Mouse (Mus musculus): ENCODE data around the gene Brinp2.

Brinp2 gene

DNA sequence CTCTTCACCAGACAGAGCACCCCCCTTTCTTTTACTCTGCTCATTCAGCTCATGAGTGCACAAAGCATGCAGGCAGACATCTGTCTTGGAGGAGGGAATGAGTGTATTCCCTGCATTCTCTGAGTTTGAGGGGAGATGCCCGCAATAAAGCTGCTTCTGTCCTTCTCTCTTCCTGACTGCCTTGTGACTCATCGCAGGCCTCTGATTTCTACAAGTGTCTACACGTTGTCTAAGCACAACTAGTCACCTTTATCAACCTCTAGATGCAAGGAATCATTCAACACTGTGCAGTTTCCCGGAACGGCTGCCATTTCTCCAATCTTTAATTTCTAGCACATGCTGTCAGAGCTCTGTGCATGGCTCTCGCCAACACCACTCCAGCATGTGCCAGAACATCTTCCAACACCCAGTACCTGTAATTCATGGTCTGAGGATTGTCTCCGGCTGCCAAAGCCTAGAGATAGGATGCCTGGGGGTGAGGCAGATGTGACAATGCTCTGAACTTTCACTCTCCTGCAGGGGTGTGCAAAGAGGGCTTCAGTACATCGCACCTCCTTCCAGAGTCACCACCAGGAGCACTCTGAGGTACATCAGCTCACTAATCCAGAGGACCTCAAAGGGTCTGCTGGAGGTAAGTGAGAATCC lies 59.7 kb downstream of the Brinp2 start:
- in situ Hi-C loops (cut with MboI; ENCODE audit: low sequenced_read_pairs), result no loop called here

DNA sequence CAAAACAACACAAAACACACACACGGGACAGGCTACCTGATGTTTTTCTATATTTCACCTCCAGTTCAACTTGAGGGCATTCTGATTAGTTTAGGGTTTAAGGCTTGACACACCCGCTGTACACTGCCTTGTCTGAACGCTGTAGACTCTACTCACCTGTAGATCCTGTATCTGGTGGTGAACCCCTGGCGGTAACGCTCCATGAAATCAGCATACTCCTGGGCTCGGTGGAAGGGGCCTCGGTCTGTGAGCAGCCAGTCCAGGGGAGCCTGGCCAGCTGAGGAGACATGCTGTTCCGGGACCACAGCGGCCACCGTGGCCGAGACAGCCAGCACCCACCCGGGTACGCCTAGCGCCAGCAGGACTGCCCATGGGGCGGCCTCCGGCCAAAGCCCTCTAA lies 60.9 kb downstream of the Brinp2 start:
- in situ Hi-C loops (cut with MboI; ENCODE audit: low sequenced_read_pairs), result no loop called here

- in situ Hi-C loops (cut with MboI; ENCODE audit: low sequenced_read_pairs), result no loop called here
These were observed 70.9 kb downstream of the Brinp2 start for GRCm38 (mm10) chr1:158285198-158285597.

GRCm38 (mm10) chr1:158283869-158284268 lies 72.3 kb downstream of the Brinp2 start:
- in situ Hi-C loops (cut with MboI; ENCODE audit: low sequenced_read_pairs), result no loop called here

- in situ Hi-C loops (cut with MboI; ENCODE audit: low sequenced_read_pairs), result no loop called here
These were observed 84.1 kb downstream of the Brinp2 start for GRCm38 (mm10) chr1:158272058-158272457.

GRCm38 (mm10) chr1:158267020-158267571 lies 89.0 kb downstream of the Brinp2 start:
- in situ Hi-C loops (cut with MboI; ENCODE audit: low sequenced_read_pairs), result no loop called here

DNA sequence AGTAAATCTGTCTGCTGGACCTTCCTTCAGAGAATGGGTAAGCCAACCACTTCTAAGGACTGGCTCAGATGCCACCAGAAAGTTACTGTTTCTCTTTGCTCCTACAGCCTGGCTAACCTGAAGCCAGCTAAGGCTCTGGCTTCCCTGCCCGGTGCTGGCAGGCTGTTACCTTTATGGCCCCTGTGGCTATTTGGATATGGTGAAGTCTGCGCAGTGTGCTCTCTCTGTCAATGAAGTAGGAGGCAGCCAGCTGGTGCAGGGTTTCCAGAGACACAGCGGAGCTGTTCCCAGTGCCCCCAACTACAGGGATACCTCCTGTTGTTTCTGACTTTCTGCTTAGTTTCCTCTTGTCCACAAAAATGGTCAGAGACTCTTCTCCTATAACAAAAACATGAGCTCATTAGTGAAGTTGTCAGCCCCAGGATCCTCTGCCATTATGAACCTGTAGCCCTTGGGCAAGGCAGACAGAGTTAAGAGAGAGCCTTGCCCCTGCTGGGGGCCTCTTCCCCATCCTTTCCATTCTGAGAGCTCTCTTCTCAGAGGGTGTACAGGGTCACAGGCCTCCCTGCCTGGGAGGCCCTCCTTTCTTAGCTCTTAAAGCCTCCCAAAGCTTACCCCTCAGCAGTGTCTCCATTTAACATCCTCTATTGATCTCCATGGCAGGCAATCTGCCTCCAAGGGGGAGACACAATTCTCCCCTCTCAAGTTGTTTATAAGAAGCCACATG lies 89.7 kb downstream of the Brinp2 start:
- in situ Hi-C loops (cut with MboI; ENCODE audit: low sequenced_read_pairs), result no loop called here

DNA sequence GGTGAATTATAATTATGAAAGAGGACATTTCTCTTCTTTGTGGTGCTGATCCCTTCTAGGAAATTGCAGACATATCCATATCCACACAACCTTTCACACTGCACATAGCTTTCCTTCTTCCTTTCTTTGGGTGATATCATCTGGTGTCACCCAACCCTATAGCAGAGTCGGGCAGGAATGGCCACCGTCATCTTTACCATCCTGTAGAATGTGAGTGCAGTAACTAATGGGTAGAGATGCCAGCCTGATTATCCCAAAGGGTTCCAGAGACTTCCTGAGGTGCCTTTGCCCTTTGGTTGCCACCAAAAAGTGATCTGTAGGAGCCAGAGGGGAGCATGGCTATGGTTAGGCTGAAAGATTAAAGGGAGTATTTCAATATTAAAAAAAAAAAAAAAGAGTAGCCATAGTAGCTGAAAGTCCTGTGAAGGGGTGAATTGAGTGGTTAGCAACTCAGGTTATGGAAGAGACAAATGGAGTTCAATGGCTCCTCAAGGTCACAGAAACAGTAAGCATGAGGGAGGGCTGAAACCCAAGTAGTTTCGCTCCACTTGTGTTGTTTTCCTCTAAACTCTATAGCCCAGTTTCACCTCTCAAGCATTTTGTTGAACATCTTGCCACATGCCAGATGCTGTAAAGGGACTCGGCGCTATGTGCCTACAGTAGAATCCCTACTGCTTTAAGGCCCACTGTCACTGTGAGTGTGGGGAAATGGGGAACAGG lies 96.5 kb downstream of the Brinp2 start:
- in situ Hi-C loops (cut with MboI; ENCODE audit: low sequenced_read_pairs), result no loop called here

DNA sequence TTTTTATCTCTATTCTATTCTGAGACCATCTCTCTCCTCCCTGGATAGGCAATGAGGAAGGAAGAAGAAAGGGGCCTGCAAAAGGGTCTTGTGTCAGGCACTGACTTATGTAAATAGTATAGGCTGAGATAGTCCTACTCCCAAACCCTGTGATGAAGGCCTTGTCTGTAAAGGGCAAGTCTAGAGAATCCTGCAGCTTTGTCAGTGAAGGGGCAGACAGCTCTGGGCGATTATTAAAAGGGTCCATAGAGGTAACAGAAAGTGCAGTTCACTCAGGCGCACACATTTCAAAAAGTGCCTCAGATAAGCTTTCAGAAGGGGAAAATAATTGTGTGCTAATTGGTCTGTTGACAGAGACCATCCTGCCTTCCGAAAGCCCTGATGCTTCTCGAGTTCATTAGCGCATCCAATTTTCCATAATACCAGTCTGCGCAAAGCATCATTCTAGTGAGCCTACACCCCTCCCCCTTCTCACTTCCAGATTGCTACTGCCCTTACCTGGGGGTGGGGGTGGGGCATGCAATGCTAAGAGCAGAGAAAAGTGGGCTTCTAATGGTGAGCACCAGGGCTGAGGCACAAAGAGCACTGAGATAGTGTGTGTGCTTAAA lies 97.3 kb downstream of the Brinp2 start:
- in situ Hi-C loops (cut with MboI; ENCODE audit: low sequenced_read_pairs), result no loop called here

DNA sequence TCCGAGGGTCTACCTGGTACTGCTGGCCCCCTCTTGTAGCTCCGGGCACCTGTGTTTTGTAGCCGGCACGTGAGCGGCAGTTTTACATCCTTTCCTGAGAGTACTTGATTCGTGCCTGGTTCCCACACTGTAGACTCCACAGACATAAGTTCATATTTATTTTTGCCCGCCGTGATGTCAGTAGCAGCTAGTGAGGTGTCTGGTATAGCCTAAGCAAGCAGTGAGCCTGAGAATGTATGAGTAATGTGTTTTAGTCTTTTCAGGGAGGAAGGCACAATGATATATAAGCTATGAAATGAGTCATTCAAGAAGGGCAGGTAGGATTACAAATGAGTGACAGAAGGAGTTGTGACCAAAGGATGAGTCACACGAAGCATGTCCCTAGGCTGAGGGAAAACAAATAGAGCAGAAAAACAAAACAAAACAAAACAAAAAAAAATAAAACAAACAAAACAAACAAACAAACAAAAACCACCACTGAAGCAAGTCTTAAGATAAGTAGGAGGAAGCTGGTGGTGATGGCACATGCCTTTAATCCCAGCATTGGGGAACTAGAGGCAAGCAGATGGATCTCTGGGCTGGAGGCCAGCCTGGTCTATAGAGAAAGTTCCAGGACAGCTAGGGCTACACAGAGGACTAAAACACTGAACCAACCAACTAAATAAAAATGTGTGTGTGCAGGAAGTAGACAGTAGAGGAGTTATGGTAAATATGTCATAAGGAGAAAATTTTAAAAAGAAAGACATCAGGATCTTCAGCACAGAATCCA lies 100.0 kb downstream of the Brinp2 start:
- in situ Hi-C loops (cut with MboI; ENCODE audit: low sequenced_read_pairs), result no loop called here

DNA sequence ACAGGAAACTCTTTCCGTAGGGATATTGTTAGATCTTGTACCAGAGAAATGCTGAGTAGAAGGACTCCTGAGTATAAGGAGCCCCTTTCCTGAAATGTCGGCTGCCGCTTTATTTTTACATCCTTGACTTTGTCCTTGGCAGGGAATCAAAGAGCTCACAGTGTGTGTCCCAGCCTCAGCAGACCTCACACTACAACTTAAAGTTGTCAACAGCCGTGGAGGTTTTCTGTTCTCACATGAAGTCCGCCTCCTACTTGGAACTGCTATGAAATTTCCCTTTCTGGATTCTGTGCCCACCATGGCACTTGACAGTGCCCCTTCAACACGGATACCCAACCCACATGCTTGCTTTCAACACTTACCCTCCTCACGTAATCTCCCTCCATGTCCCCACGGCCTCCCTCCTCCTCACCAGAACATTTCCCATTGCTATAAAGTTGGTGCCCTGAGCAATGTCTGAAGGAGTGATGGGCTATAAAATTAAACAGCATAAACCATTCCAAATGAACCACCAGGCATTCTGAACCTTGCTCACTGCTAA lies 103.4 kb downstream of the Brinp2 start:
- in situ Hi-C loops (cut with MboI; ENCODE audit: low sequenced_read_pairs), result no loop called here

- in situ Hi-C loops (cut with MboI; ENCODE audit: low sequenced_read_pairs), result no loop called here
These were observed 107.9 kb downstream of the Brinp2 start for GRCm38 (mm10) chr1:158248266-158248665.

GRCm38 (mm10) chr1:158246476-158247153 lies 109.5 kb downstream of the Brinp2 start:
- in situ Hi-C loops (cut with MboI; ENCODE audit: low sequenced_read_pairs), result no loop called here

DNA sequence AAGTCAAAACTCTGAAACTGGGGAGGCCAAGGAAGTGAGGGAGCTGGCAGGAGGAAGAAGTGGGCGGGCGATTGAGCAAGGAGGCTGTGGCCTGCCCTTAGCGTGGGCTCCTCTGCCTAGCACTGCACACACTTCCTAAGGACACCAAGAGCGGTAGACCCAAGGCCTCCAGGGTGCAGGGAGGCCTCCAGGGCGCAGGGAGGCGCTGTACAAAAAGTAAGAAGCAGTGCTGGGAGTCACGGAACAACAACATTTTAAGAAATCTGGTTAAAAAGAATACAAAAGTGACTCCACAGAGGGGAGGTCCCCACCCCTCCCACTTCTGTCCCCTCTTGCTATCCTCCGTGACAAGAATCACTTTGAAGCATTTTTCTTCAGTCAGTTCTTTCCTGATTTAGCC lies 110.6 kb downstream of the Brinp2 start:
- in situ Hi-C loops (cut with MboI; ENCODE audit: low sequenced_read_pairs), result no loop called here

GRCm38 (mm10) chr1:158244016-158244415 lies 112.1 kb downstream of the Brinp2 start:
- in situ Hi-C loops (cut with MboI; ENCODE audit: low sequenced_read_pairs), result no loop called here

DNA sequence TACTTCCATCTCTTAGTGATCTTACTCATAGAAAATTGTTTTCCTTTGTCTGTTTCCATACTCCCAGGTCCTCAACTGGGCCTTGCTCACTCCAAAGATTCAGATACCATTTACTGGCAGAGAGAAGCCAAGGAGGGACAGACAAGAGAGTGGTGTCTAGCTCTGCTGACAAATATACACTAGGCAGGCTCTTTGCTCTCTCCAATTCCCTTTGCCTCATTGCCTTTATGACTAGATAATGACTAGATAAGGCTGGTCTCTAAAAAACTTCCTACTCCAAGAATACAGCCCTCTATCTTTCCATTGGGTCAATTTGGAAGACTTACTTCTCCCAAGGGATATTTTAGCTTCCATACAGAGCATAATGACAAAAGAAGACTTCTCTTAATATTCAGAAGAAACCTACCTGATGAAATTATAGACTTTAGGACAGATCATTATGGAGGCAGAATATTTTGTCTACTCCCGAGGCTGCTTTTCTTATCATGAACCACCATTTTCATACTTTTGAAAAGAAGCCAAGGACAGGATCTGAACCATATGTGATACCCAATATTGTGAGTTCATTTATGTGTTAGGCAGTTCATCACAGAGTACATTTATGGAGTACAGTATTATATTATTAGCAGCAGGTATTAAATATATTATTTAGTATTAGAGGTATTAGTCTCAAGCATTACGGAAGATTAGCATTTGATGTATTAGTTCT lies 114.1 kb downstream of the Brinp2 start:
- in situ Hi-C loops (cut with MboI; ENCODE audit: low sequenced_read_pairs), result no loop called here

- in situ Hi-C loops (cut with MboI; ENCODE audit: low sequenced_read_pairs), result no loop called here
These were observed 116.3 kb downstream of the Brinp2 start for GRCm38 (mm10) chr1:158239841-158240240.

DNA sequence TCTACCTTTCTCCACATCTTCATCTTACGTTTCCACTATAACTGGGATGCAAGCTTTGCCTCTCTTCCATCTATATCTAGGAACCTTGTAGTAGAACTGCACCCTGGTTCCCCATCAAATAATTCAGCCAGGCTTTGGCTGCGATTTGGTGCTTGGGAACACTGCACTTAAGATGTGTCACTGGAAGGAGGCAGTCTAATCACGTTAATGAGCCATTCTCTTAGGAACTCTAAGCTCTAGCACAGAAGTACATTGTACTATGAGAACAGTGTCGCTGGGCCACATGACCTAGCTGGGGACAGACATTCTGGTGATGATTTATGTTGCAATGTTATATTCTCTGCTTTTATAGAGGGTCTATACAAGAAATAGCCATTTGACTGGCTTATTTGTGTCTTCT lies 117.4 kb downstream of the Brinp2 start:
- in situ Hi-C loops (cut with MboI; ENCODE audit: low sequenced_read_pairs), result no loop called here

DNA sequence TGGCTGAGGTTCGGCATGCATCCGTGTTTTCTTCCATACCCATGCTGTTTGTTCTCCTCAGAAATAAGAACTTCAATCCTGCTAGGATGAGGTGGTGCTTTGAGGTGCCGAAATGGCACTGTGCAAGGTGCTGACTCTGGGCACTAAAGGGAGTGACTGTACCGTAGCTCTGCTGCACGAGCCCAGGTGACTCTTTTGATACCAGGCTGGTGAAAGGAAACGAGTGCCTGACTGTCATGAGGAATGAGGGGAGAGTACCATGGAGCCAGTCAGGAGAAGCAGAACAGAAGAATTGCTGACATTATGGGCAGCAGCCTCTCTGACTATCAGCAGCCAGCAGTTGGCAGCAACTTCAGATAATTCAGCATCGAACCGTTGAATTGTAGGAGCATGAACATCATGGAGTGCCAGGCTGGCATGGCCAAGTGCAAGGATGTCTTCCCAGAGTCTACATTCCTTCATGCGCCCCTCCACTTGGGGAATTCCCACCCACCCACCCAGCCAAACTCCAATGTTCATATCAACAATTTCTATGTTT lies 127.4 kb downstream of the Brinp2 start:
- in situ Hi-C loops (cut with MboI; ENCODE audit: low sequenced_read_pairs), result no loop called here
